Comparison of ENCODE assay signal across 19 mouse cellular contexts in genomic region chr9:86646807-86647206, GRCm38 (mm10). TPM values are rescaled to one million over a fixed set of nuclear protein-coding genes. Genes with fewer than 3 reads are reported as not detected.
DNase-seq lines count a peak whose midpoint lies in the region; ATAC-seq and TF ChIP-seq lines count a peak whose summit lies in the region.
"Had no signal": no experiment of that assay in that cellular context is flagged by ENCODE, and none has a peak within 500 bp of the region (broad histone marks: within the 10 kb centered on the region; RNA-seq: fewer than 3 reads in every experiment).

No protein-coding gene starts in this region.

- WGBS in hindbrain, postnatal 0 days: 0% methylated on average over 1 of the region's 1 CpGs
- 3% methylated on average over 1 of the region's 1 CpGs for WGBS in hindbrain, embryonic 16.5 days
- WGBS in lung, embryonic 14.5 days: 0% methylated on average over 1 of the region's 1 CpGs

- H3K4me3 ChIP-seq in hindbrain, postnatal 0 days (ENCODE audit: low read length): no peak overlapping the region
- no peak overlapping the region for H3K4me3 ChIP-seq in hindbrain, embryonic 16.5 days (ENCODE audit: low read length)
- no peak overlapping the region for H3K4me3 ChIP-seq in lung, embryonic 14.5 days (ENCODE audit: low read depth, low read length)
- no peak overlapping the region for H3K4me3 ChIP-seq in E14TG2a.4 (replicated peaks; ENCODE audit: low read length)
- H3K4me3 ChIP-seq: forebrain, embryonic 15.5 days; hindbrain, embryonic 10.5 days; limb, embryonic 13.5 days; midbrain, embryonic 15.5 days; stomach, embryonic 15.5 days had no signal

- no peak for ATAC-seq in hindbrain, postnatal 0 days
- ATAC-seq in hindbrain, embryonic 16.5 days: no peak
- ATAC-seq in lung, embryonic 14.5 days (ENCODE audit: insufficient read depth): no peak
- ATAC-seq: CD4-positive, CD25-positive, alpha-beta regulatory T cell, adult 4 months; forebrain, embryonic 15.5 days; midbrain, embryonic 15.5 days had no signal

- H3K4me1 ChIP-seq in hindbrain, postnatal 0 days (ENCODE audit: insufficient read depth, low read length): no peaks in the 10 kb centered on the region
- H3K4me1 ChIP-seq in hindbrain, embryonic 16.5 days (ENCODE audit: control insufficient read depth, insufficient read depth, low read depth, low read length): no peaks in the 10 kb centered on the region
- no peaks in the 10 kb centered on the region for H3K4me1 ChIP-seq in lung, embryonic 14.5 days (ENCODE audit: insufficient read depth)
- 0 out of 2 replicates have a peak, but pooled peaks cover 5% of the 10 kb centered on the region for H3K4me1 ChIP-seq in E14TG2a.4 (replicated peaks; ENCODE audit: low read depth, low read length)
- H3K4me1 ChIP-seq: hindbrain, embryonic 10.5 days; midbrain, embryonic 15.5 days; stomach, embryonic 15.5 days had no signal

- H3K9me3 ChIP-seq in hindbrain, postnatal 0 days (ENCODE audit: low read length): no peaks in the 10 kb centered on the region
- H3K9me3 ChIP-seq in hindbrain, embryonic 16.5 days (ENCODE audit: control insufficient read depth, low read length): no peaks in the 10 kb centered on the region
- H3K9me3 ChIP-seq in lung, embryonic 14.5 days (ENCODE audit: low read depth, low read length): no peaks in the 10 kb centered on the region
- H3K9me3 ChIP-seq in E14TG2a.4 (ENCODE audit: low read length): no peaks in the 10 kb centered on the region
- H3K9me3 ChIP-seq: forebrain, embryonic 15.5 days; hindbrain, embryonic 10.5 days; limb, embryonic 13.5 days; midbrain, embryonic 15.5 days; stomach, embryonic 15.5 days had no signal

- no peak for DNase-seq in hindbrain, postnatal 0 days (ENCODE audit: low spot score)
- no peak for DNase-seq in lung, embryonic 14.5 days
- no peak for DNase-seq in lung, postnatal 14 days
- peak; percentile 11 for DNase-seq in WW6 (ENCODE audit: low read depth, low spot score)
- no peak for DNase-seq in retina, embryonic 14.5 days (ENCODE audit: low spot score)
- DNase-seq: cerebellum, postnatal 14 days; kidney, postnatal 10 days; lung, adult 18-20 months; spleen, adult 18-20 months had no signal

- TF ChIP-seq CTCF in hindbrain, postnatal 0 days (IDR thresholded peaks at IDR 0.05; ENCODE audit: low read depth): peak; percentile 26; the same call in 1 of the 2 replicates
- TF ChIP-seq CTCF in lung, embryonic 14.5 days (IDR thresholded peaks at IDR 0.05; ENCODE audit: low read depth): peak; percentile 36
- TF ChIP-seq CTCF in E14TG2a.4 (conservative IDR thresholded peaks at IDR 0.05; ENCODE audit: low read length): peak; percentile 43

- no peak overlapping the region for H3K27ac ChIP-seq in hindbrain, postnatal 0 days
- H3K27ac ChIP-seq in hindbrain, embryonic 16.5 days (ENCODE audit: low read depth, low read length): no peak overlapping the region
- H3K27ac ChIP-seq in lung, embryonic 14.5 days (ENCODE audit: low read depth): no peak overlapping the region
- H3K27ac ChIP-seq: forebrain, embryonic 15.5 days; hindbrain, embryonic 10.5 days; limb, embryonic 13.5 days; midbrain, embryonic 15.5 days; stomach, embryonic 15.5 days had no signal

- H3K9ac ChIP-seq in hindbrain, postnatal 0 days (replicated peaks; ENCODE audit: low read length): no peak overlapping the region
- no peak overlapping the region for H3K9ac ChIP-seq in hindbrain, embryonic 16.5 days (ENCODE audit: low read depth, low read length)
- no peak overlapping the region for H3K9ac ChIP-seq in lung, embryonic 14.5 days
- H3K9ac ChIP-seq: forebrain, embryonic 15.5 days; limb, embryonic 13.5 days; midbrain, embryonic 15.5 days; stomach, embryonic 15.5 days had no signal

- no peaks in the 10 kb centered on the region for H3K27me3 ChIP-seq in hindbrain, postnatal 0 days (ENCODE audit: insufficient read depth, low read length)
- no peaks in the 10 kb centered on the region for H3K27me3 ChIP-seq in hindbrain, embryonic 16.5 days (replicated peaks; ENCODE audit: control insufficient read depth, insufficient read depth, low read length)
- no peaks in the 10 kb centered on the region for H3K27me3 ChIP-seq in lung, embryonic 14.5 days (ENCODE audit: insufficient read depth, low read length)
- no peaks in the 10 kb centered on the region for H3K27me3 ChIP-seq in E14TG2a.4 (ENCODE audit: insufficient read depth, low read length)
- H3K27me3 ChIP-seq: forebrain, embryonic 15.5 days; limb, embryonic 13.5 days; midbrain, embryonic 15.5 days; stomach, embryonic 15.5 days had no signal

- H3K4me2 ChIP-seq in hindbrain, postnatal 0 days (ENCODE audit: low read depth, low read length): no peak overlapping the region
- no peak overlapping the region for H3K4me2 ChIP-seq in hindbrain, embryonic 16.5 days (ENCODE audit: low read length)
- no peak overlapping the region for H3K4me2 ChIP-seq in lung, embryonic 14.5 days
- H3K4me2 ChIP-seq: forebrain, embryonic 15.5 days; limb, embryonic 13.5 days; midbrain, embryonic 15.5 days; stomach, embryonic 15.5 days had no signal

- H3K36me3 ChIP-seq in hindbrain, postnatal 0 days (ENCODE audit: insufficient read depth, low read length): no peaks in the 10 kb centered on the region
- H3K36me3 ChIP-seq in hindbrain, embryonic 16.5 days (ENCODE audit: control insufficient read depth, insufficient read depth, low read length): no peaks in the 10 kb centered on the region
- H3K36me3 ChIP-seq in lung, embryonic 14.5 days (ENCODE audit: insufficient read depth): 0 out of 2 replicates have a peak, but pooled peaks cover 4% of the 10 kb centered on the region
- no peaks in the 10 kb centered on the region for H3K36me3 ChIP-seq in E14TG2a.4 (ENCODE audit: insufficient read depth, low read length)
- H3K36me3 ChIP-seq: forebrain, embryonic 15.5 days; hindbrain, embryonic 10.5 days; limb, embryonic 13.5 days; midbrain, embryonic 15.5 days; stomach, embryonic 15.5 days had no signal

RNA-seq across cellular contexts. Expression of gene Me1, which starts 48.9 kb away (rescaled TPM):
- 37.2 and 37.5 TPM in 2 replicates for total RNA-seq in hindbrain, postnatal 0 days (2014; rRNA removed)
- polyA plus RNA-seq in hindbrain, postnatal 0 days (2015; fragmentation: Nextera tagmentation; extraction: Ambion mirVana): 75.0 and 76.5 TPM in 2 replicates
- polyA plus RNA-seq in hindbrain, embryonic 16.5 days (2015; fragmentation: Nextera tagmentation; extraction: Ambion mirVana): 40.8 and 55.5 TPM in 2 replicates
- polyA plus RNA-seq in lung, embryonic 14.5 days (2014; fragmentation: Nextera tagmentation; extraction: Ambion mirVana): 27.4 and 28.8 TPM in 2 replicates
- total RNA-seq: granulocyte monocyte progenitor cell, adult 5-6 weeks; megakaryocyte, adult 5-6 weeks had no signal
- polyA plus RNA-seq: CD4-positive, CD25-positive, alpha-beta regulatory T cell, adult 4 months had no signal
